Mouse (Mus musculus) telencephalon, adult 2 months (tissue): ENCODE results near the gene Lrrc20.

Source experiments
- DNase-seq: peaks from one replicate; pipeline ENCODE4 v3.0.0-alpha.2; 2011; ENCODE audit warnings: low read depth, low spot score

Lrrc20 gene

DNA sequence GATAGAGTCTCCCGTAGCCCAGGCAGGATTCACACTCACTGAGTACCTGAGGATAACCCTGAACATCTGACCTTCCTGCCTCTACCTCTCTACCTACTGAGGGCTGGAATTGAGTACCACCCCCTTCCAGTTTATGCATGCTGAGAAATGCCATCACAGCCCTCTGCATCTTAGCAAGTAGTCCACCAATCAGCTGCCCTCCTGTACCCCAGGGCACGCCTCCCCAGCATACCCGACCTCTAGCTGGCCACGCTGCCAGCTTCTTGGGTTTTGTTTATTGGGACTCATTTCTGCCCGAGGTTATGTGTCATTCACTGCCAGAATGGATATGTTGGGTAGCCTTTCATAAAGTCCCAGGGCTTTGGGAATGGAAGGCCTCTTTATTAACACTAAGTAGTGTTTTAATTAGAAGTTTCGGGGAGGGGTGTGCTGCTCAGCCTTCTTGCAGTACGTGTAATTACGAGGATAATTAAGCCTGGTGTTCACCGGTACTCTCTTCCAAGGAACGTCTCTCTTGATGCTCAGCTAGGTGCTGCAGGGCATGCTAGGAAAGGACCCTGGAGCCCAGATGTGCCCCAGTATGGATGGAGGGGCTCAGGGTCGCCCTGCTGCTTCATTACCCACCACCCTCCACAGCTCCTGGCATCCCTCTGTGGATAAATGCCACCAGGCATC, 36.8 kb downstream of the Lrrc20 start:
- no peak for DNase-seq

DNA sequence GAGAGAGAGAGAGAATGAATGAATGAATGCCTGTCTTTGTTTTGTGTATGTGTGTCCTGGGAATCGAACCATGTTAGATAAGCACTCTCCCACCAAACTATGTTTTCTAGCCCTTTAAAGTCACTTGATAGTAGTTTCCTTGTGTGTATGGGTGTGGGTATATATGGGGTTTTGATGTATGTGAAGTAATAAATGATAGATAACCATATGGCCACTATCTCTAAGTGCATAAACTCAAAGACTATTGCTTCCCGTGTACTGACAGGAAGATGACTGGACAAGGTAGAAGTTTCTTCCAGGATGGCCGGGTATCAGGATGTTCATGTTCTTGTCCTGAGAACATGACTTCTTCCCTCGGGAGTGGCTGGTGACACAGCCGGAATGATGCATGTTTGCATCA, 41.3 kb downstream of the Lrrc20 start:
- no peak for DNase-seq

DNA sequence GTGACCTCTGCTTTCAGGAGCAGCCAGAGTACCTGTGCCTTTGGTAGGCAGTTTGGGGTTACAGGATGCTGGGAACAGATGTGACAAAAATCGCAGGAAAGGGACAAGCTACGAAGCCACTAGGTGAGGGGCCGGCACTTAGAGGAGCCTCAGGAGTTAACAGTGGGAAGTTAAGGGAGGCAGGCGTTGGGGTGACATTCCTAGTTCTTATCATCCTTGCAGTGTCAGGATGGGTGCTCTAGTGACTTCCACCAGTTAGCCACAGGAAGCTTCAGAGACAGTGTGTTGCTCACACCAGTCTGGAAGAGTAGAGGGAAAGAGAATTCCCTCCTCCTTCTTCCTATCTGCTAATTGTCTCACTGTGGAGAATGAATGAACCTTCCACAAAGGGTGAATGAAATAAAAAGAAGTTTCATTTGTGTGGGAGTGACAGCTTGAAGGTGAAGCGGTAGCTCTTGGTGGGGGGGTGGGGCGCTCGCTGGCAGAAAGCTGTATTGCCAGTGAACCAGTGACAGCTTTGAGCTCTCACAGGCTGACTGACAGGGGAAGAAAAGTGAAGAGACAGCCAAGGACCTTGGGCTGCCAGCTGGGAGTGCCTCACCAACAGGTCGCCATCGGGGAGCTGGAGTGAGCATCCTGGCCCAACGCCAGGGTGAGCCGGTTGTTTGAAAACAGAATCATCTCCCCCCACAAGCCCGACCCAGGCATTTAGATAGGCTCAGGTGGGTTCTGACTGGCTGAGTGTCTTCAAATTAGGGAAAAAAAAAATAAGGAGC, 41.9 kb downstream of the Lrrc20 start:
- no peak for DNase-seq

DNA sequence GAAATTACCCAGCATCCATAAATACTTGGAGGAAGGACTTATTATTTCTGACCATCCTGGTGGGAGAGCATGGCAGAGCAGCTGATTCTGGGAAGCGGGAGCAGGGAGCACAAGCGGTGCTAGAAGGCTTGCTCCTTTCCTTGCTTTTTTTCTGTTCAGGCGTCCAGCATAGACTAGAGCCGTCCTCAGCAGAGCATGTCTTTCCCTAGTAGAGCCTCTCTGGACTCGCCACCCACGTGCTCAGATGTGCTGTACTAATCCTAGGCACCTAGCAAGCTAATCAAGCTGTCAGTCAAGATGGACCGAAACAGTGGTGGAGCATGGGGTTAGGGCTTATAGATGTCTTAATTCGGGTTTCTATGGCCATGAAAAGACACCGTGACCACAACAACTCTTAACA, 42.7 kb downstream of the Lrrc20 start:
- no peak for DNase-seq

DNA sequence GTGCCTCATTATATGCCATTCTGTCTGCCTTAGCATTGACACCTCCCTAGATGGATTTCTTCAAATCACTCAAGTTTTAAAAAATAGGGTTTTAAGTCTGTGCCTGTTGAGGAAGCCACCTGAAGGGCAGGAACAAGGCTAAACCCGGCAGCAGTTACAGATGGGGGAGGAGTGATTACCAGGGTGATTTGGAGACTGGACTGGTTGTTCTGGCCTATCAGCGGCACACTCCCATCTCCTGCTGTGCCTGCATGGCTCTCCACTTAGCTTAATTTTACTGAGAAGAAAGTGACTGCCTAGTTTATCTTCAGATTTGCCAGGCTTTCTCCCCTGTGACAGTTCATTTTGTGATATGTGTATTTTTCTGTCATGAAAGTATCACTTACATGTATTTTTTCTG, 43.9 kb downstream of the Lrrc20 start:
- no peak for DNase-seq

DNA sequence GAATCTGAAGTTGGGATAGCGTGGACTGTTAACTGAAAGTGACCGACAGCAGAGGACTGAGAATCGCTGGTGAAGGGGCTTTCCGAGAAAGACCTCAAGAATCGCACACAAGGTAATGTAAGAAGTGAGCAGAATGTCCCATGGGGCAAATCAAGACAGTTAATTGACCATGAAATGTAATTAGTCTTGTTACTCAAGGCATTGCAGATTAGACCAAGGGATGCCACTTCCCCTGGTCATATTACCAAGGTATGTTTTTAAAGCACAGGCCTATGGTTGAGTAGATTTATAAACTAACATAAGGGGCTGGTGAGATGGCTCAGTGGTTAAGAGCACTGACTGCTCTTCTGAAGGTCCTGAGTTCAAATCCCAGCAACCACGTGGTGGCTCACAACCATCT, 45.1 kb downstream of the Lrrc20 start:
- DNase-seq = no peak

DNA sequence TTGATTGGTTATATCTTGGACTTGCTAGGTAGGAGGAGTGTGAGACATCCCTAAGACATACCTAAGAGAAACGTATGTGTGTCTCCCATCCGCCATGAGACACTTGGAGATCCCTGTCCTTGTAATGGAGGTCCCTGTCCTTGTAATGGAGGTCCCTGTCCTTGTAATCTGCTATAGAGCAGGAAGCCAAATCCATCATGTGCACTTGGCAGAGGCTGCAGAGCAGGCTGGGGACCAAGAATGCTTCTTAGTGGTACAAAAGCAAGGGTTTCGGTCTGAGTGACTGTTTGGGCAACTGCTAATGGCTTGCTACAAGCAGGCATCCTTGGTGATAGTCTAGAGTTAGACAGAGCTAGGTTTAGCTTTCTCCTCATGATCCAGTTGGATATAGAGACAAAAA, 55.3 kb downstream of the Lrrc20 start:
- DNase-seq = no peak

DNA sequence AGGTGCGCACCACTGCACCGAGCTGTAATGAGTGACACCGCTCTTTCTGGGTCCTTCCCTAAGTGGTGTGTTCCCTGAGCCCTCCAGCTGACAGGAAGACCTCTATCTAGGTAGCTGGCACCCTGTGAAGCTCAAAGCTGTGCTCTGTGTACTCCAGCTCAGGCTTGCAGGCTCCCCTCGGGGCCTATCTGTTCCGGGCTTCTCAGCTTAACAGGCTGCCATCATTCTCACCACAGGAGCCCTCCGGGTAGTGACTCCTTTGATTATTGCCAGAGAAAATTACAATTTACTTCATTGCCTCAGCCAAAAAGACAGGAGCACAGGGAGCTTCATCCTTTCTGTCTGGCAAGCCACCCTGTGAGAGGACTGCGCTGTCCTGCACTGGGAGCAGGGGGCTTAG, 57.7 kb downstream of the Lrrc20 start:
- no peak for DNase-seq

DNA sequence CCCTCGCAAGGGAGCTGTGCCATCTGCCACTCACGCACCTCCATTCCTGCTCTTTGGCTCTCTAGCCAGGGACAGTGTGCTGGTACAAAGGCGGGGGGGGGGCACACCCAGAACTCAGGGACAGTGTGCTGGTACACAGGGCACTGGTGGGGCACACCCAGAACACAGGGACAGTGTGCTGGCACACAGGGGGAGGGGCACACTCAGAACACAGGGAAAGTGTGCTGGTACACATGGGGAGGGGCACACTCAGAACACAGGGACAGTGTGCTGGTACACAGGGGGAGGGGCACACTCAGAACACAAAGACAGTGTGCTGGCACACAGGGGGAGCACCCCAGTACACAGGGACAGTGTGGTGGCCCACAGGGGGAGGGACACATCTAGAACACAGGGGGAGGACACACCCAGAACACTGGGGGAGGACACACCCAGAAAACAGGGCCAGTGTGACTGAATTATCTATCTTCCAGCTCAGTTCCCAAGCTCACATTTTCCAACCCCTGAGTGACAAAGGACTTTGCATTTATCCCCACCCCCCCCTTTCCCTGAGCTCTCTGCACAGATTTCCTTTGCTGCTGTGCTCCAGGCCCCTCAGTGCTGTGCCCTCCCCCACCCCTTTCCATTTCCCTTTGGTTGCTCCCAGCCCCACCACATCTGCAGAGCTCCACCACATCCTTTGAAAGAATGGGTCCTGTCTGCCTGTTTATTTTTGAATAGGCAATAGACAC, 58.9 kb downstream of the Lrrc20 start:
- DNase-seq = no peak

DNA sequence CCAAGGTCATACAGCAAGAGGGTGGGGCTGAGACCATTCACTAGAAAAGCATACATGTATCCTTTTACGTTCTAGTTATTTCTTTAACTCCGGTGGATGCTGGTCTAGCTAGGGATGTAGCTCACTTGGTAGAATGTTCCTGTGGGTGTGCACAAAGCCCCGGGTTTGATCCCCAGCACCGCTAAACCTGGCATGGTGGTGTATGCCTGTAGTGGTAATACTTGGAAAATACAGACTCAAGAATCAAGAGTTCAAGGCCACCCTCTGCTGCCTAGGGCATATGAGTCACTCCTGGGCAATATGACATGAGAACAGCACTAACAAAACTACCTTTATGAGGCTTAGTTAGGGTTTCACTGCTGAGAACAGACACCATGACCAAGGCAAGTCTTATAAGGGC, 59.8 kb downstream of the Lrrc20 start:
- DNase-seq = no peak

DNA sequence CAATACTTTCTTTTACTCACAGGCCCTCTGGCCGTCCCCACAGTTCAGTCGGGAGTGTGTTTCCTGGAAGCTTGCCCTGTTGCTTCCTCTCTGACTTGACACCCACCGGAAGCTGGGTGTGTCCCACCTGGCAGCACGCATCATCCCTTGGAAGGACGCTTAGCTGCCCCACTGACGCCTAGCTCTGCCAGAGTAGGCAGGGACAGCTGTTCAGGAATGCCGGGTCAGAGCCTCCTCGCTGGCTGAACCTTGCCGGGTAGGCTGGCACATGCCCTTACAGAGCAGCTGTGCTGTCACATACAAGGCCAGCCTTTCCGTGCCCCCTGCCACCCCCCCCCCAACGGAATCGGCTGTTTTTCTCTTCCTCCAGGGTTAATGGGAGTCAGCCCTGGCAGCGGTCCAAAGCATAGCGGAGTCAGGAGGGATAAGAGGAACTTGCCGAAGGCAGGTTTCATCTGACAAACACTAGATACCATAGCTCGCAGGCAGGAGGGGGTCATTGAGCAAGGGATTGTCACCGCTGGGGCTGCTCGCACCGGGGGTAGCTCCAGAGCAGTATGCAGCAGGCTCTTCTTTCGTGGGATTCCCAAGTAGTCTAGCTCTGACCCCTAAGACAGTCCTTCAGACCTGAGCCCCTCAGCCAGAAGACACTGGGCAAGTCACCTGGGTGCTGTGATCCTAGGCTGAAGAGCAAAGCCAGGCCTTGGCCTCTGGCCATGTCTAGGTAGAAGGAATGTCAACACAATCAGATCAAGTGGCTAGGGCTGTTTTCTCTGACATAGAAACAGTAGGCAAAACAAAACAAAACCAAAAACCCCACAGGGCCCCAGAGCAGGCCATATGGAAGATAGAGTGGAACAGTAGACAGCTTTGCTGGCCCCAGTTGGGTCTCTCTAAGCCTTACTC, 60.8 kb downstream of the Lrrc20 start:
- no peak for DNase-seq

DNA sequence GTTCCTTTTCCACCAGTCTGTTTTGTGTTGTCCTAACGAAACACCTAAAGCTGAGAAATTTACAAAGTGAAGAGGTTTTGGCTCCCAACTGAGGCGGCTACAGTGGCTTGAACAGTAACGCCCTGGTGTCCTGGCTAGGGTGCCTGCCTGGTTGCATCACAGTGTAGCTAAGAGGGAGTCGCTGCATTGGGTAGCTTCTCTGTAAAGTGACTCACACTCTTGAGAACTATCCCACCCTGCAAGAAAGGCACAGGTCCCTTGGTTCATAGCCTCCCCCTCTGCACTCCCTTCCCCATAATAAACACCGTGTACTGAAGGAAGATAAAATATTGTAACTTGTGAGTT, 61.4 kb downstream of the Lrrc20 start:
- no peak for DNase-seq

DNA sequence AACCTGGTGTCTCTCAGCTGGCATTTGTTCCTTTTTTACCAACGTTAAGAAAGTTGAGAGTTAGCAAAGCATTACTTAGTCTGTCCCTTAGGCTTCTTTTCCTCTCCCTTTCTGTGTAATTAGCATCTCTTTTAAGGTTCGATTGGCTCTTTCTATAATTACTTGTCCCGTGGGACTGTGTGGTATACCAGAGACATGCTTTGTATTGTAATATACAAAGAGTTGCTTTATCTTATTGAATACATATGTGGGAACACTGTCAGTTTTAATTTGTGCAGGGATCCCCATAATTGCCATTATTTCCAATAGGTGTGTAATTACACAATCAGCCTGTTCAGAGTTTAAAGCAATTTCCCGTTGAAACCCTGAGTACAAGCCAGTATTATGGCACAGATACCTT, 62.8 kb downstream of the Lrrc20 start:
- DNase-seq = no peak

DNA sequence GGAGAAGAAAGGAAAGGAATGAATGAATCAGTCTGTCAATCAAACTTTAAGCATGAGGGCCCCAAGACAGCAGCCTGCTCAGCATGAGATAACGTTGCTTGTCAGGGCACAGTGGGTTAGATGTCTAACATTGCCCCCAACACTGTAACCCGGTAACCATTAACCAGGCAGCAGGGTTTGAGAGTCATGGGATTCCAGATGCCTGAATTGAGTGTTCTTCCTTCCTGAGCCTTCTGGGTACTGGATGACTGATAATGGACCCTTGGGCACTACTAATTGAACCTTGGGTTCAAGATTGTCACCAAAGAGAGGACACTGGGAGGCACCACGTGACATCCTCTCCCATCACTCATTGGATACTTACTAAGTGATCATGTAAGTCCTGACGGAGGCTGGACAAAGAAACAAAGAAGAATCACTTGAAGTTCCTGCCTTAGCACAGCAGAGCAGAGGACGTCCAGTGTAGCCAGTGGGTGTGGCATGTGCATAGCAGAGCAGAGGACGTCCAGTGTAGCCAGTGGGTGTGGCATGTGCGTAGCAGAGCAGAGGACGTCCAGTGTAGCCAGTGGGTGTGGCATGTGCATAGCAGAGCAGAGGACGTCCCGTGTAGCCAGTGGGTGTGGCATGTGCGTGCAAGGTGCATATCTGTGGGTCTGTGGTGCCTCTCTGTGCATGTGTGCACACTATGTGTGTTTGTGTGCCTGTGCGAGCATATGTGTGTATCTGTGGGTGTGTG, 68.7 kb downstream of the Lrrc20 start:
- DNase-seq = no peak

DNA sequence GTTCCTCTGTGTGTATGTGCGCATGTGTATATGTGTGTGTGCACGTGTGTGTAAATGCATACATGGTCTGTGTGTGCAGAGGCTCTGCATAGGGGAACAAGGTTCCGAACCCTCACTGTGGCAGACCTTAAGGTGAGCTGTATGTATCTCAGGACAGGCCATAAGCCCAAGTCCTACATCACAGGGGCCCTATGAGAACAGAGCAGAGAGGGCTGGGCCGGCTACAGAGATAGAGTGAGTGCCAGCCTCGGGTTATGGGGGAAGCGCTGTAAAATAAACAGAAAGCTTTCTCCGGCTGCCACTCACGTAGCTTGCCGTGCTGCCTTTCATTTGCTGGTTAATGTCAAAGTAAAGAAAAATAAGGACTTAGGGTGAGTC, 69.3 kb downstream of the Lrrc20 start:
- no peak for DNase-seq

DNA sequence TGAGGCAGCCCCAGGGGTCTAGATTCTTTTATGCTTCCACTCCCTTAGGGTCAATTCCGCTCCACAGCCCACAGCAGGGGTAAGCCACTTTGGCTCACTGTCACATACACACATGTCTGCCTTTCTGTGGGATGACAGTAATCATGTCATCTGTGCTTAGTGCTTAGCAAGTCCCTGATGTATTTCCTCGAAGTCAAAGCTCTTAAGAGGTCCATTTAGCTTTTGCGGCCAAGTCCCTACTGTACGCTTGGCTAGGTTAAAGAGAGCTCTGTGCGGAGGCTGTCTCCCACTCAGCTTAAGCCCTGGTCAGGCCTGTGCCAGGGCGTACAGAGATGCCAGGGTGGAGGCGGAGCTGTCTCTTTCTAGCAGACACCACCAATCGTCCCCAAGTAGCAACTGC, 74.5 kb downstream of the Lrrc20 start:
- no peak for DNase-seq

DNA sequence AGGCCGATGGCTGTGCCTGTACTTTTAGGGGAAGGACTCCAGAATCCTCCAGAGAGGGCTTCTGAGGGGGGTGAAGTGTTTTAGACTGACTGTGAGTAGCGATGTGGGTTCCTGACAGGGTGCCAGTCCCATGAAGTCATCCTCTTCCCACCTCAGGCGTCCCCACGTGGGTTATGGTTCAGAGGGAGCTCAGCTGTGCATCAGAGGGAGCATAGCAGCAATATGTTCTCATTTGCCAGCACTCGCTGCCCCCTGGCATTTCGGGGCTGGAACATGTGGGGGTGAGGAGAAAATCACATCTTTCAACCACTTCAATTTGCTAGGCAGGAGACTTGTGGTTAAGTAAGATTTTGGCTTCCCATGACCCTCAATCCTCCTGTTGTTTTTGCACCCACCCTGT, 79.6 kb downstream of the Lrrc20 start:
- DNase-seq = no peak

DNA sequence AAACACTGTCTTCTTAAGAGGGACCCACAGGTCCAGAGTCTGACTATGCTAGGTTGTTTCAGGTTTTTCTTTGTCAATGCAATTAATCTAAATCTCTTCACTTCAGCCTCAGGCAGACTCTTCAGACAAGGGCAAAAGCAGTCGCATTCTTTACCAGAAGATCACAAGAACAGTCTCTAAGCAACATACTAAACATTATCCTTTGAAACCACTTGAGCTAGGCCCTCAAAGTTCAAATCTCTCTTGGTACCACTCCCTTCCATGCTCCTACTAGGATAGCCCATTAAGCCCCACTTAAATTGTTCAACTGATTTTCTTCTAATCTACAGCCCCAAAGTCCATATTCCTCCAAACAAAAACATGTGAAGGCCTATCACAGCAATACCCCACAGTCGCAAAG, 83.0 kb downstream of the Lrrc20 start:
- DNase-seq = no peak

DNA sequence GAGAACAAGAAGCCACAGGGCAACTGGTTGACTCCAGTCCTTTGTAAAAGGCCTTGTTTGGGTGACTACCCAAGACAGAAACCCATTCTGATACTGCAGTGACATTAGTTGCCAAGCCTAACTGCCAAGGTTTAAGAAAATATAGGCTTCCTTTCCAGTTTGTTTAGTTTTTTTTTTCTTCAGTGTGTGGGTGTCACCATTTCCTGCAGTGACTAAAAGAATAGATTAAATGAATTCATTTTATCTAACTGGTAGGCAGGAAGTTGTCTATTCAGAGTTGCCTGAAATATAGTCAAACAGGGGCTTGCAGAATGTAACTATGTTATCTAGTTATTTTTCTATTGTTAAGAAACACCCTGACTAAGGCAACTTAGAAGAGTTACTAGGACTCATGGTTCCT, 83.9 kb downstream of the Lrrc20 start:
- peak; percentile 43 for DNase-seq

DNA sequence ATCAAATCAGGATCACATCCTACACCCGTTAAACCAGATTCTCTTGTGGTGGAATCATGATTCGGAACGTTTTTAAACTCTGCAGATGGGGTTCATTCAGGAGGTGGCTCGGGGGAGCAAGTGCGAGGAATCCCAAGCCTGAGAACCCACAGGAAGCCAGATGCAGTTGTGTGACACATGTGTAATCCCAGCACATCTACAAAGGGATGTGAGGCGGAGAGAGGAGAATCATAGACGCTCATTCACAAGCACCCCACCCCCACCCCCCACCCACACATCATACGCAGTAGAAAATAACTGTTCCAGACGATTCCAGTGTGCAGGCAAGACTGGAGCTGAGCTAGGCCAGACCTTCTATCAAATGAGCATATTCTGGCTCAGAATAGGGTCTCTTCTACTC, 87.9 kb downstream of the Lrrc20 start:
- peak; percentile 62 for DNase-seq

DNA sequence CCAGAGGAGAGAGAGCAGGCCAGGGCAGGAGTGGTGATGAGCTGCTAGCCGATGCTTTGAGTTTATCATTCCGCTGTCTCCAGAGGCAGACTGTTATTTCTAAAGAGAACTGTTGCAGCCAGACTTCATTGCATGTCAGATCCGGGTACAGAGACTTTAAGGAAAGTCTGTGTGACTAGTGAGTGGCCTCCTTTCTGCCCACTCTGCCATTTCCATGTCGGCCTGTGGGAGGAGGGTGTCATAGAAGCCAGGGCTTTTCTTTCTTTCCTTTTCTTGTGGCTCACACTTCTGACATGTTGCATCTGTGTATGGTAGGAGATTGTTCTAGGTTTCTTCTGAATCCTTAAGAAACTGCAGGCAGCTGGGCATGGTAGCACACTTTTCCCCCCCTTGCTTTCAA, 88.8 kb downstream of the Lrrc20 start:
- DNase-seq = no peak
